Mouse (Mus musculus) neural tube, embryonic 12.5 days (tissue): Measurements from ENCODE around the gene Kpna2. TPM values are rescaled to one million over a fixed set of nuclear protein-coding genes. Genes with fewer than 3 reads are reported as not detected.

Experiments
- ATAC-seq: fragments of 200-750 bp; cut with Nextera tagmentation; 2 replicates; pipeline ENCODE4 v1.8.0; 2017; ENCODE audit warnings: low read depth, mild to moderate bottlenecking, moderate TSS enrichment, moderate library complexity; ENCODE audit not compliant: low FRiP score
- H3K27ac ChIP-seq: fragments of 300-500 bp; sonication (generic); 2 replicates; pipeline ENCODE4 v1.5.1; 2016
- H3K27me3 ChIP-seq: fragments of 300-500 bp; sonication (generic); replicated peaks from 2 replicates; pipeline ENCODE4 v1.6.1; 2016; ENCODE audit warnings: mild to moderate bottlenecking
- H3K36me3 ChIP-seq: fragments of 300-500 bp; sonication (generic); 2 replicates; pipeline ENCODE4 v1.6.1; 2016; ENCODE audit warnings: mild to moderate bottlenecking
- H3K4me1 ChIP-seq: fragments of 300-500 bp; sonication (generic); 2 replicates; pipeline ENCODE4 v1.6.1; 2016
- H3K4me2 ChIP-seq: fragments of 300-500 bp; sonication (generic); replicated peaks from 2 replicates; pipeline ENCODE4 v1.6.1; 2016; ENCODE audit warnings: mild to moderate bottlenecking
- H3K4me3 ChIP-seq: fragments of 300-500 bp; sonication (generic); 2 replicates; pipeline ENCODE4 v1.5.1; 2016
- H3K9ac ChIP-seq: fragments of 300-500 bp; sonication (generic); 2 replicates; pipeline ENCODE4 v1.6.1; 2016; ENCODE audit warnings: mild to moderate bottlenecking
- H3K9me3 ChIP-seq: fragments of 300-500 bp; sonication (generic); 2 replicates; pipeline ENCODE4 v1.6.1; 2016; ENCODE audit warnings: mild to moderate bottlenecking
- WGBS: fragments of 180-500 bp; shearing (Covaris S2); methylation state at CpG from one replicate; pipeline ENCODE4 v1.1.7; 2016; 5-methylcytosine and 5-hydroxymethylcytosine counted together
- polyA plus RNA-seq: library from polyadenylated mRNA; unstranded; fragments of >200 nt; fragmentation: Nextera tagmentation; extraction: Ambion mirVana; gene quantifications from 2 replicates; pipeline ENCODE4 v1.2.1, GENCODE M21; 2016

The Kpna2 gene
- polyA plus RNA-seq, 1 experiment from 2014 or later, result 392 TPM

DNA sequence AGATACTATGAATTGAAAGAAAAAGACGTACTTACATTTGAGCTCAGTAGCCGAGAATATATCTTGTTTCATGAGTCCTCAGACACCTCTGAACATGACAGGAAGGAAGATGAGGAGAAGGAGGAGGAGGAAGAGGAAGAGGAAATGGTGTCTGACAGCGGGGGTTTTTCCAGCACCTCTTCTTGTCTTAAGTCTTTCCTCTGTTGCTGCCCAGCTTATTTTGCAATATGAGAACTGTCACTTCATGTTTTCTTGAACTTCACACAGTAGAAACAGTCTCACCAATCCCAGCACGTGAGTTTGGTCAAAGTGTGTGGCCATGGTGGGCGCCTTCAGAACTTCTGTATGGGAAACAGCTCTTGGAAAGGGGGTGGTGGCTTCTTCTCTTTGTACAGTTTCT lies 26.3 kb downstream of the Kpna2 start:
- Histone ChIP-seq H3K4me1 (no peaks in the 10 kb centered on the region), H3K27me3 (no peaks in the 10 kb centered on the region), H3K4me3 (no peak overlapping the region), H3K9ac (no peak overlapping the region), H3K4me2 (no peak overlapping the region), H3K27ac (no peak overlapping the region), H3K36me3 (no peaks in the 10 kb centered on the region), H3K9me3 (no peaks in the 10 kb centered on the region)
- 87% methylated on average over 5 of the region's 5 CpGs for WGBS
- ATAC-seq, result no peak

GRCm38 (mm10) chr11:106969798-106970197 lies 29.5 kb downstream of the Kpna2 start:
- no peaks in the 10 kb centered on the region for H3K9me3 ChIP-seq
- no peak overlapping the region for H3K4me3 ChIP-seq
- ATAC-seq, result no peak
- no peaks in the 10 kb centered on the region for H3K4me1 ChIP-seq
- no peaks in the 10 kb centered on the region for H3K27me3 ChIP-seq
- no peaks in the 10 kb centered on the region for H3K36me3 ChIP-seq
- no peak overlapping the region for H3K9ac ChIP-seq
- no peak overlapping the region for H3K4me2 ChIP-seq
- no peak overlapping the region for H3K27ac ChIP-seq
- 95% methylated on average over 8 of the region's 8 CpGs for WGBS

GRCm38 (mm10) chr11:106967630-106968029 lies 31.7 kb downstream of the Kpna2 start:
- Histone ChIP-seq H3K9me3 (no peaks in the 10 kb centered on the region), H3K9ac (no peak overlapping the region), H3K4me2 (no peak overlapping the region), H3K4me1 (no peaks in the 10 kb centered on the region), H3K36me3 (no peaks in the 10 kb centered on the region), H3K27ac (no peak overlapping the region), H3K27me3 (no peaks in the 10 kb centered on the region), H3K4me3 (no peak overlapping the region)
- no peak for ATAC-seq
- WGBS, result 76% methylated on average over 10 of the region's 10 CpGs

GRCm38 (mm10) chr11:106965881-106966280 lies 33.5 kb downstream of the Kpna2 start:
- ATAC-seq, result no peak
- H3K27me3 ChIP-seq, result no peaks in the 10 kb centered on the region
- no peak overlapping the region for H3K4me2 ChIP-seq
- no peak overlapping the region for H3K27ac ChIP-seq
- no peaks in the 10 kb centered on the region for H3K36me3 ChIP-seq
- H3K9me3 ChIP-seq, result no peaks in the 10 kb centered on the region
- no peaks in the 10 kb centered on the region for H3K4me1 ChIP-seq
- H3K9ac ChIP-seq, result no peak overlapping the region
- 93% methylated on average over 4 of the region's 4 CpGs for WGBS
- no peak overlapping the region for H3K4me3 ChIP-seq

GRCm38 (mm10) chr11:106962310-106962709 lies 37.0 kb downstream of the Kpna2 start:
- H3K27ac ChIP-seq, result no peak overlapping the region
- H3K4me2 ChIP-seq, result no peak overlapping the region
- H3K9ac ChIP-seq, result no peak overlapping the region
- no peak overlapping the region for H3K4me3 ChIP-seq
- H3K4me1 ChIP-seq, result no peaks in the 10 kb centered on the region
- no peak for ATAC-seq
- H3K9me3 ChIP-seq, result no peaks in the 10 kb centered on the region
- H3K27me3 ChIP-seq, result no peaks in the 10 kb centered on the region
- 88% methylated on average over 9 of the region's 9 CpGs for WGBS
- no peaks in the 10 kb centered on the region for H3K36me3 ChIP-seq

- H3K4me1 ChIP-seq, result no peaks in the 10 kb centered on the region
- H3K27ac ChIP-seq, result no peak overlapping the region
- H3K36me3 ChIP-seq, result no peaks in the 10 kb centered on the region
- no peak for ATAC-seq
- no peaks in the 10 kb centered on the region for H3K9me3 ChIP-seq
- no peak overlapping the region for H3K9ac ChIP-seq
- no peaks in the 10 kb centered on the region for H3K27me3 ChIP-seq
- H3K4me3 ChIP-seq, result no peak overlapping the region
- no peak overlapping the region for H3K4me2 ChIP-seq
- 80% methylated on average over 13 of the region's 13 CpGs for WGBS
These were observed 37.8 kb downstream of the Kpna2 start for GRCm38 (mm10) chr11:106961471-106962081.

- Histone ChIP-seq H3K27me3 (no peaks in the 10 kb centered on the region), H3K9me3 (no peaks in the 10 kb centered on the region), H3K36me3 (no peaks in the 10 kb centered on the region), H3K9ac (no peak overlapping the region), H3K4me2 (no peak overlapping the region), H3K4me3 (no peak overlapping the region), H3K27ac (no peak overlapping the region), H3K4me1 (no peaks in the 10 kb centered on the region)
- 86% methylated on average over 5 of the region's 5 CpGs for WGBS
- ATAC-seq, result no peak
These were observed 40.2 kb downstream of the Kpna2 start for GRCm38 (mm10) chr11:106959121-106959520.

- no peak overlapping the region for H3K4me3 ChIP-seq
- no peaks in the 10 kb centered on the region for H3K4me1 ChIP-seq
- H3K36me3 ChIP-seq, result no peaks in the 10 kb centered on the region
- H3K27ac ChIP-seq, result no peak overlapping the region
- H3K9ac ChIP-seq, result no peak overlapping the region
- ATAC-seq, result no peak
- H3K9me3 ChIP-seq, result no peaks in the 10 kb centered on the region
- no peak overlapping the region for H3K4me2 ChIP-seq
- 88% methylated on average over 6 of the region's 6 CpGs for whole genome bisulfite sequencing
- no peaks in the 10 kb centered on the region for H3K27me3 ChIP-seq
These were observed 40.8 kb downstream of the Kpna2 start for GRCm38 (mm10) chr11:106958407-106959071.

DNA sequence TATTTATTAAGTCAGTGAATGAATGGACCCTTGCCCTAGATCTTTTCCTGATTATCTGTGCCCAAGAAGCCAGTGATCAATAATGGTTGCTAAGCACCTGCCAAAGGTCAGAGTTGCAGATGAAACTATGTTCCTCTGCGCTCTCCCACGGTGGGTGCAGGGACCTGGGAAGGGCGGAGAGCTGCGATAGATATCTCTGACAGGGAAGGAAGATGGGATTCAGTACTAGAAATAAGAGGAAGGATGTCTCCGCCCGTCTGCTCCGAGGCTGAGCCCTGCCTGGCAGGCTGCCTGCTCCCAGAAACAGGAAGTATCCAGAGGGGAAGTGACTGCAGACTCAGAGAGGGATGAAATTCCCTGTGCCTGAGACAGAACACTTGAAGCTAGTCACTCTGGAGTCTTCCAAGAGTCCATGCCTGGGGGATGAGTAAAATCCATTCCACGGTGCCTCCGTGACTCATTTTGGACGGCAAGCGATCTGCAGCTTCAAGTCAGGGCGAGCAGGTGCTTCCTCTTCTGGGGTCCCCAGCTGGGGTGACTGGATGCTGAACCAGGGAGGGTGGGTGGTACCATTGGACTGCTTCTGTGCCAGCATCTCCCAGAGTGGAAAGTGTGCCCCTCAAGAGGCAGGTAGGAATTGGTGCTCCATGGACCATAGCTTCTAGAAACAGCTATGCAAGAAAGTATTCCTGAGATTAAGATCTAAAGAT lies 41.9 kb downstream of the Kpna2 start:
- ATAC-seq, result no peak
- WGBS, result 82% methylated on average over 12 of the region's 12 CpGs
- Histone ChIP-seq H3K27ac (no peak overlapping the region), H3K4me3 (no peak overlapping the region), H3K9me3 (no peaks in the 10 kb centered on the region), H3K27me3 (no peaks in the 10 kb centered on the region), H3K36me3 (no peaks in the 10 kb centered on the region), H3K4me1 (no peaks in the 10 kb centered on the region), H3K9ac (no peak overlapping the region), H3K4me2 (no peak overlapping the region)

GRCm38 (mm10) chr11:106954566-106954965 lies 44.8 kb downstream of the Kpna2 start:
- Histone ChIP-seq H3K36me3 (no peaks in the 10 kb centered on the region), H3K27ac (no peak overlapping the region), H3K4me2 (no peak overlapping the region), H3K4me3 (no peak overlapping the region), H3K27me3 (no peaks in the 10 kb centered on the region), H3K4me1 (no peaks in the 10 kb centered on the region), H3K9me3 (no peaks in the 10 kb centered on the region), H3K9ac (no peak overlapping the region)
- 81% methylated on average over 8 of the region's 8 CpGs for WGBS
- ATAC-seq, result no peak

DNA sequence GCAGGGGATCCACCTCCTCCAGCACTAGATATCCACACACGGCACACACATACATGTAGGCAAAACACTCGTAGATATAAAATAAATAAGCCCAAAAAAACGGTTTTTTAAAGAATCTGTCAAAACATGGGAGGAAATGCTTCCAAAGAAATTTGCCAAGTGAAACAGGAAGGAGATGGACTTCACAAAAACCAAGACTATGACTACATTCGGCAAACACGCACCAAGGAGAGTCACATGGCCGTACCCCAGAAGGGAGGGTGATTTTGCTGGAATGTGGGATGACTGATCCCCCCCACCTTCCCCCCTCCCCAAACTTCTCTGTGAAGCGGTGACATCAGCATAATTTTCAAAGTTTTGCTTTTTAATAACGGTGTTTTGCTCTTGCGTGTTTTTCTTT lies 45.2 kb downstream of the Kpna2 start:
- no peaks in the 10 kb centered on the region for H3K9me3 ChIP-seq
- ATAC-seq, result no peak
- H3K4me3 ChIP-seq, result no peak overlapping the region
- H3K9ac ChIP-seq, result no peak overlapping the region
- no peaks in the 10 kb centered on the region for H3K36me3 ChIP-seq
- H3K27ac ChIP-seq, result no peak overlapping the region
- H3K4me2 ChIP-seq, result no peak overlapping the region
- no peaks in the 10 kb centered on the region for H3K27me3 ChIP-seq
- WGBS, result 85% methylated on average over 9 of the region's 9 CpGs
- H3K4me1 ChIP-seq, result no peaks in the 10 kb centered on the region
